Mouse (Mus musculus) intestine, embryonic 14.5 days (tissue): ENCODE results near the gene Olfr394. TPM values are rescaled to one million over a fixed set of nuclear protein-coding genes. Genes with fewer than 3 reads are reported as not detected.
"Not testable (repeated sequence)": the region's sequence is repeated elsewhere in the genome, so short reads cannot be mapped to it uniquely, and the experiment has no call there.

ENCODE experiments used
- ATAC-seq: fragments of 200-750 bp; cut with Nextera tagmentation; replicated peaks from 2 replicates; pipeline ENCODE4 v1.8.0; 2017; ENCODE audit warnings: low read depth, moderate number of reproducible peaks, moderate TSS enrichment, moderate library complexity; ENCODE audit not compliant: low FRiP score, low TSS enrichment
- DNase-seq: peaks from one replicate; pipeline ENCODE4 v3.0.0-alpha.2; 2018; ENCODE audit warnings: low spot score
- H3K27ac ChIP-seq: fragments of 300-500 bp; sonication (generic); 2 replicates; pipeline ENCODE4 v1.5.1; 2014; ENCODE audit warnings: low read depth, mild to moderate bottlenecking, control low read depth
- H3K27me3 ChIP-seq: fragments of 300-500 bp; sonication (generic); replicated peaks from 2 replicates; pipeline ENCODE4 v1.6.1; 2014; ENCODE audit warnings: low read length, control low read depth; ENCODE audit not compliant: control insufficient read depth, insufficient read depth
- H3K36me3 ChIP-seq: fragments of 300-500 bp; sonication (generic); 2 replicates; pipeline ENCODE4 v1.6.1; 2014; ENCODE audit warnings: low read length, control low read depth; ENCODE audit not compliant: control insufficient read depth, insufficient read depth
- H3K4me1 ChIP-seq: fragments of 300-500 bp; sonication (generic); replicated peaks from 2 replicates; pipeline ENCODE4 v1.6.1; 2014; ENCODE audit warnings: low read length, control low read depth, mixed read lengths; ENCODE audit not compliant: control insufficient read depth, insufficient read depth
- H3K4me2 ChIP-seq: fragments of 300-500 bp; sonication (generic); 2 replicates; pipeline ENCODE4 v1.6.1; 2014; ENCODE audit warnings: low read length
- H3K4me3 ChIP-seq: fragments of 300-500 bp; sonication (generic); 2 replicates; pipeline ENCODE4 v1.5.1; 2014; ENCODE audit warnings: low read depth, low read length, control low read depth, mixed read lengths
- H3K9ac ChIP-seq: fragments of 300-500 bp; sonication (generic); 2 replicates; pipeline ENCODE4 v1.6.1; 2014; ENCODE audit warnings: mild to moderate bottlenecking, low read length
- H3K9me3 ChIP-seq: fragments of 300-500 bp; sonication (generic); 2 replicates; pipeline ENCODE4 v1.6.1; 2016; ENCODE audit warnings: low read length, control low read depth; ENCODE audit not compliant: control insufficient read depth
- WGBS: fragments of 180-500 bp; shearing (Covaris S2); extraction: QIAGEN DNeasy Blood & Tissue Kit; methylation state at CpG from one replicate; pipeline ENCODE4 v1.1.7; 2014; 5-methylcytosine and 5-hydroxymethylcytosine counted together
- polyA plus RNA-seq: library from polyadenylated mRNA; unstranded; fragments of >200 nt; fragmentation: Nextera tagmentation; extraction: Ambion mirVana; gene quantifications from 2 replicates; pipeline ENCODE4 v1.2.1, GENCODE M21; 2014

Olfr394 gene
- not detected in 2 replicates for polyA plus RNA-seq

- H3K4me3 ChIP-seq = no peak within 1 kb of the TSS
- H3K36me3 ChIP-seq = no peaks in the 10 kb centered on the region
- no peak within 1 kb of the TSS for H3K9ac ChIP-seq
- H3K4me2 ChIP-seq = no peak within 1 kb of the TSS
- 83% methylated on average over 1 of the region's 1 CpGs for whole genome bisulfite sequencing
- DNase-seq (no peak), ATAC-seq (no peak)
- no peaks in the 10 kb centered on the region for H3K4me1 ChIP-seq
- H3K27me3 ChIP-seq = no peaks in the 10 kb centered on the region
- H3K27ac ChIP-seq = no peak within 1 kb of the TSS
- H3K9me3 ChIP-seq = 0 out of 2 replicates have a peak, but pooled peaks cover 3% of the 10 kb centered on the region
Observed at GRCm38 (mm10) chr11:73890671-73891070, at the start of gene Olfr394. Gene Olfr394, minus strand, starts transcription at chr11:73890771.

GRCm38 (mm10) chr11:73936377-73936776 is 45.8 kb upstream of the Olfr394 start, which contains the start of gene Olfr23:
Gene Olfr23, plus strand, starts transcription at chr11:73936677.
- Histone ChIP-seq H3K36me3 (no peaks in the 10 kb centered on the region), H3K27me3 (no peaks in the 10 kb centered on the region), H3K9ac (no peak within 1 kb of the TSS), H3K9me3 (no peaks in the 10 kb centered on the region), H3K27ac (no peak within 1 kb of the TSS), H3K4me2 (no peak within 1 kb of the TSS), H3K4me3 (no peak within 1 kb of the TSS), H3K4me1 (no peaks in the 10 kb centered on the region)
- no peak for DNase-seq
- no peak for ATAC-seq

DNA sequence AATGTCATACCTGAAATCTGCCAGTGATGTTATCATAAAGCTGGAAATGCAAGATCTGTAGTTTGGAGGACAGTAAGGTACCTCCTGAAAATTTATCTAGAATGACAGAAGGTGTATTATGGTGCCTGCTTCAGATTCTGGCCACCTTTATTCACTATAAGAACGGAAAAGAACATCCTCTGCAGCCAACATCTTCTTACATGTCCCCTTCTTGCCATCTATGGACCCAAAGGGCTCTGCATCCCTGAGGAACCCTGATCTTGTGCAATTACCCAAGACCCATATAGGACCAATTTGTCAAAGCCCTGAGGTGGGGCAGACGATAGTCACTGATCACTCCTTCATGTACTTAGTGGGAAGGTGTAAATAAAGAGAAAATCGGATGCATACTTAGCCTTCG is 18.6 kb upstream of the Olfr394 start, which contains the start of gene Olfr395:
Gene Olfr395, minus strand, starts transcription at position 101 of the 400 bp plus-strand sequence.
- H3K9me3 ChIP-seq, H3K4me3 ChIP-seq, H3K4me1 ChIP-seq, DNase-seq, H3K9ac ChIP-seq, H3K36me3 ChIP-seq, ATAC-seq, H3K4me2 ChIP-seq, H3K27me3 ChIP-seq, H3K27ac ChIP-seq: not testable (repeated sequence)
- WGBS = 76% methylated on average over 4 of the region's 4 CpGs

- DNase-seq (no peak), ATAC-seq (no peak)
- Histone ChIP-seq H3K9ac (no peak within 1 kb of the TSS), H3K9me3 (no peaks in the 10 kb centered on the region), H3K4me3 (no peak within 1 kb of the TSS), H3K36me3 (no peaks in the 10 kb centered on the region), H3K27me3 (no peaks in the 10 kb centered on the region), H3K4me1 (no peaks in the 10 kb centered on the region), H3K27ac (no peak within 1 kb of the TSS), H3K4me2 (no peak within 1 kb of the TSS)
Observed at GRCm38 (mm10) chr11:73851354-73851753, 39.2 kb downstream of the Olfr394 start, which contains the start of gene Olfr393. Gene Olfr393, minus strand, starts transcription at chr11:73851454.

Other genes with a start within 250 kb of the Olfr394 start
- not detected in 2 replicates for gene Zfp735, start 202.0 kb downstream of the Olfr394 start, polyA plus RNA-seq
- gene Olfr389, start 110.1 kb downstream of the Olfr394 start, polyA plus RNA-seq = not detected in 2 replicates
- gene Olfr390, start 107.8 kb downstream of the Olfr394 start, polyA plus RNA-seq = not detected in 2 replicates
- gene Olfr391-ps, start 87.7 kb downstream of the Olfr394 start, polyA plus RNA-seq = not detected in 2 replicates
- not detected in 2 replicates for gene Olfr392, start 73.7 kb downstream of the Olfr394 start, polyA plus RNA-seq
- not detected in 2 replicates for gene Olfr393, start 39.3 kb downstream of the Olfr394 start, polyA plus RNA-seq
- gene Olfr395, start 18.5 kb upstream of the Olfr394 start, polyA plus RNA-seq = not detected in 2 replicates
- gene Olfr23, start 45.9 kb upstream of the Olfr394 start, polyA plus RNA-seq = not detected in 2 replicates
- gene Olfr397, start 70.0 kb upstream of the Olfr394 start, polyA plus RNA-seq = not detected in 2 replicates
- not detected in 2 replicates for gene Olfr398, start 99.6 kb upstream of the Olfr394 start, polyA plus RNA-seq
- gene Olfr139, start 165.8 kb upstream of the Olfr394 start, polyA plus RNA-seq = not detected in 2 replicates
- gene Olfr399, start 165.8 kb upstream of the Olfr394 start, polyA plus RNA-seq = not detected in 2 replicates
- not detected in 2 replicates for gene Zfp616, start 179.2 kb upstream of the Olfr394 start, polyA plus RNA-seq
- not detected in 2 replicates for gene Olfr401, start 222.9 kb upstream of the Olfr394 start, polyA plus RNA-seq